Mouse (Mus musculus) T-cell, adult 2 months (primary cell): ENCODE results near the gene Jade3.
"Not testable (repeated sequence)": the region's sequence is repeated elsewhere in the genome, so short reads cannot be mapped to it uniquely, and the experiment has no call there.

Experiments
- DNase-seq: peaks from one replicate; pipeline ENCODE4 v3.0.0; 2022; ENCODE audit warnings: low spot score

The Jade3 gene

GRCm38 (mm10) chrX:20425140-20425838 is at the start of gene Jade3:
Jade3 (plus strand) TSS chrX:20425688.
- DNase-seq: peak; percentile 80

DNA sequence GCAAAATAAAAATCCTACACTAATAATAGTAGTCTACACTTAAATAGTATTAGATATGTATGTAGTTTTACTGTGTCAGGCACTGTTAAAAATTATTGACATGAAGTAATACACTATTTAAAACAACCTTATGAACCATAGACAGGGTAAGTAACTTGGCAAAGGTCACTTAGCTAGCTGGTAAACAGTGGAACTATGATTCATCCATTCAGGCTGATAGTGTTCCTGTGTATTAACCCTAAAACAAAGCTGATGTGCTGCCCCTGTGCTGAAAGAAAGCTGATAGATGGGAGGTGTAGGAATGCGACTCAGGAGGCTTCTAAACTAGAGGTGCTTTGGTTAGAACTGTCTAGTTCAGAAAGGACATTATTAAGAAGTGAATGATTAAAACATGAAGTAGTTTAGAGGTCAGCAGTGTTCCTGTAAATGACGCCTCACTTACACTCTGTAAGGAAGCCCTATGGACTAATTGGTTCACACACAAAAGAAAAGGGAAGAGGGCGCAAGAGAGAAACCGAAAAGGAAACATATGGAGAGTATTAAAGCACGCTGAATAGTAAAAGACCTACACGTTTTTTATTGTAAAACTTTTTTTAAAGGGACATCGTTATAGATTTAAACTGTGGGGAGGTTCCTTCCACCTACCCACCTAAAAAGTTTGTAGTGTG is 46.0 kb upstream of the Jade3 start:
- no peak for DNase-seq

GRCm38 (mm10) chrX:20382260-20382659 is 43.2 kb upstream of the Jade3 start:
- DNase-seq: no peak

- DNase-seq: no peak
These were observed 38.5 kb upstream of the Jade3 start for GRCm38 (mm10) chrX:20387006-20387405.

- DNase-seq: not testable (repeated sequence)
These were observed 33.5 kb upstream of the Jade3 start for GRCm38 (mm10) chrX:20391964-20392363.

DNA sequence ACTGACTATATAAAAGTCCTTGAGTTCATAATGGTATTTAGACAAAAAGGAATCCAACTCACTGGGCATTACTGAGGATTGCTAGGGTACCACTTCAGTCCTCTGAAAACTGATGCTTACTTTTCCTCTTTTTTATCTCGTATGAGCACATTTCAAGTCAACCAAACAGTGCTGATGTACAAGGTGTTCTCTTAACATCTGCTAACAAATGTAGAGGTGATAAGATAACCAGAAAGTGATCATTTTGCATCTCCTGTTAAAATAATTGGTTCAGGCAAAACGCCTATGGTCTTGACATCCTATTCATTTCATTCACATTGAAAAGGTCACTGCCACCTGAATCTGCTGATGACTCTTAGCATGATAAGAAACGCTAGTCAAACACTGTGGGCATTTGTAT is 32.5 kb upstream of the Jade3 start:
- DNase-seq: no peak

DNA sequence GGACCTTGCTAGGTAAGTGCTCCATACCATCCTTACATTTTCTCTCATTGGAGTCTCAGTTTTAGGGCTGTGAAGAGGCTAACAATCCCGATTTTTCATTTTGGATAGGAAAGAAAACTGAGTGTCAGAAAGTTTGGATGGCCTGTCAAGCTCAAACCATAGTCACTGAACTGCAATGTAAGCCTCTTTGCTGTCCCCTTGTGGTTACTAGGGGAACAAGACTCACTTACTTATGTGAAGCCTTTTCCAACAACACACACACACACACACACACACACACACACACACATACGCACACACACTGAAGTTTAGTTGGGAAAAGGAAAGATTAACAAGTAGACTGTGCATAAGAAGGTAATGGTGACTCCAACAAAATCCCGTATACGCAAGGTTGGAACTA is 21.4 kb upstream of the Jade3 start:
- no peak for DNase-seq

DNA sequence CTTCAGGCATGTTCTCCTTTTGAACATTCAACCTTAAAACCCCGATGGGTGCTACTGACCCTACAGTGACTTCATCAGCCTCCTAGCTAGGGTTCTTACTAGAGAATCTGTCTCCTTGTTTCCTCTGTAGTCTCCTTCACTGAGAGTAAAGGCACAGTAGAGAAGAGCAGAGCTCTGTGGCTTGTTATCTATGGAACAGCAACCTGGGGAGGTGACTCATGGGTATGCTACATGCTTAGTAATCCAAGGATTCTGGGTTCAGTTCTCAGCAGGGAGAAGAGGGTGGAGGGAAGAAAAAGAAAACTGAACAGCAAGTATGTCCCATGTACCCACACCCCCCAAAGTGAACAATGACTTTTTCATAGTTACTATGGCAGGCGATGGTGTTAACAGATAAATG is 18.6 kb upstream of the Jade3 start:
- DNase-seq: no peak

GRCm38 (mm10) chrX:20407676-20408075 is 17.8 kb upstream of the Jade3 start:
- DNase-seq: no peak

DNA sequence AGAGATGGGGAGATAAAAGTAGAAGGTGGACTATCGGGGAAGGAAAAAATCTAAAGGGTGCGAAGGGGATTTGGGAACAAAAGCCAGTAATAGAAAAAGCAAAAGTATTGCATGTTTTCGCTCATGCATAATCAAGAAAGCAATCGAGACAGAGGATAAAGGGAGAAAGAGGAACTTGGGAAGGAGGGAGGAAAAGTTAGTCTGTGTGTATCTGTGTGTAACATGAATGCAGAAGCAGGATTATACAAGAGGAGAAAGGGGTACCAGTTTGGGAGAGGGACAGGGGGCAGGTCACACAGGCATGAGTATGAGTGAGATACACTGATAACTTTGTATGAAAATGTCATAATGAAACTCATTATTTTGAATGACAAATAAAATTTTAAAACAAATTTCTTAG is 14.1 kb upstream of the Jade3 start:
- no peak for DNase-seq

GRCm38 (mm10) chrX:20412221-20412620 is 13.3 kb upstream of the Jade3 start:
- DNase-seq: no peak

- DNase-seq: no peak
These were observed 10.4 kb upstream of the Jade3 start for GRCm38 (mm10) chrX:20414885-20415622.

- DNase-seq: no peak
These were observed 7.0 kb upstream of the Jade3 start for GRCm38 (mm10) chrX:20418461-20418860.

DNA sequence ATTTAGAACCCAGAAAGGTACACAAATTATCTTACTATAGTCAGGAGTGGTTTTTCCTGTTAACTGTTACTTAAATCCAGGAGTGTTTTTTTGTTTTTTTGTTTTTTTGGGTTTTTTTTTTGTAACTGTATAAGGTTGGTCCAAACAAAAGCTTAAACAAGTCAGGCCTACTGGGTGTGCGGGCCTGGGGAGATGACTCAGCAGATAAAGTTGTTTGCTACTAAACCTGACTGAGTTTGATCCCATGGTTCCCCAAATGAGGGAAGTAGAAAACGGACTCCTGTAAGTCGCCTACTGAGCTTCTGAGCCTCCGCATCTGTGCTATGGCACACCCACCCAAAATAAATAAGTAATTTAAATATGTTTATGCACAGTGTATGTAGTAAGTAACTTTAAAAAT is 6.0 kb upstream of the Jade3 start:
- DNase-seq: no peak

GRCm38 (mm10) chrX:20425839-20426449 is 456 bp downstream of the Jade3 start:
- DNase-seq: peak; percentile 1

GRCm38 (mm10) chrX:20483213-20483612 is 57.7 kb downstream of the Jade3 start:
- DNase-seq: no peak

GRCm38 (mm10) chrX:20497682-20498081 is 72.2 kb downstream of the Jade3 start:
- no peak for DNase-seq

- no peak for DNase-seq
These were observed 94.9 kb downstream of the Jade3 start for GRCm38 (mm10) chrX:20520290-20520939.

- no peak for DNase-seq
These were observed 96.1 kb downstream of the Jade3 start for GRCm38 (mm10) chrX:20521578-20521977.

DNA sequence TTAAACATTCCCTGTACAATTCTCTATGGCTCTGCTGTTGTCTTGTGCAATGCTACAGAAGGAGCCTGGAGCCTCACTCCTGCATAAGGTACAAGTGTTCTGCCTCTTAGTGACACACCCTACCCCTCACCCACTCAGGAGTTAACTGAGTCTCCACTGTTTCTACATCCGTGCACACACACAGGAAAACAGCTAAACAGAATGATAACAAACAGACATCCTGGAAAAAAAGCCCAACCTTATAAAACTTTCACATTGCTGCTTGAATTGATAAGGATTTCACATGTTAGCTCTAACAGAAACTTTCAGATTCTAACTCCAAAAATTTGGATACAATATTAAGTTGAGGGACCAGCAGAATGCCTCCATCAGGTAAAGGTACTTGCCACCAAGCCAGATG is 107.1 kb downstream of the Jade3 start:
- no peak for DNase-seq

DNA sequence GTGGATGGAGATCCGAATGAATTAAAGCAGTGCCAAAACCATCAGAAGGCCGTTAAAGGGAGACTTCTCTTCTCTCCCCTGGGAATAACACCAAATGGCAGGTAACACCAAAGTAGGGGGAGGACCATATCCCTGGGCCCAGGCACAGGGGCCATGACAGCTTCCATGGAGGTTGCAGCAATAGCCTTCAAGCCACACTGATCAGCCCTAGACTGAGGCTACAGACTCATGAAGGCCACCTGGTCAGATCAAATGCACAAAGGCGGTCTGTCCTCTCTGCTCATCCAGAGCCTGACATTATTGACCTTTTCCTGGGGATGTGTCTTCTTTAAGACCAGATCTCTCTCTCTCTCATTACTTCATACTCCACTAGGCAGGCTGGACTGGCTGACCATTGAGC is 118.4 kb downstream of the Jade3 start:
- DNase-seq: no peak

DNA sequence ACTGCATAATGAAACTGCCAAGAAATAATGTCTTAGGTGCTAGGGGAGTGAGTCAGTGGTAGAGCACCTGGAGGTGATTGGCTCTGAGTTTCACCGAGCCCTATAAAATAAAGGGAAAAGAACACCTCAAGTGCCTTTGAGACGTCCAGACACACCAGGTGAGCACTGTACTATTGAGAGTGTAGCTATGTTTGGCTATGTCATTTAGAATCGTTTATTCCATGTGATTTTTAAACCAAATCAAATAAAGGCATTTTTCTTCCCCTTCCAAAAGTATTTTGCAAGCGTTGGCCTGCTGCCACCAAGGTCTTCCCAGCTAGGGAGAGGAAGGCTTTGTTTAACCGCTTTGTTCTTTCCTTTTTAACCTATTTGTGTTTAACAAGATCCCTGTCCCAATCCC is 122.1 kb downstream of the Jade3 start:
- DNase-seq: no peak
